Mouse (Mus musculus) adrenal gland, postnatal 10 days (tissue): Measurements from ENCODE around the gene Cyyr1. TPM values are rescaled to one million over a fixed set of nuclear protein-coding genes. Genes with fewer than 3 reads are reported as not detected.
"Not testable (repeated sequence)": the region's sequence is repeated elsewhere in the genome, so short reads cannot be mapped to it uniquely, and the experiment has no call there.

ENCODE experiments used
- DNase-seq: peaks from one replicate; pipeline ENCODE4 v3.0.0; 2021; ENCODE audit warnings: mixed read lengths
- long read RNA-seq, 2 experiments: library from polyadenylated mRNA; stranded (forward); transcript quantifications; one replicate each; pipeline ENCODE4 v2.0.0; 2021
- total RNA-seq, 2 experiments: library from RNA; stranded (reverse); gene quantifications; 2 replicates each; pipeline ENCODE4 v1.2.3; 2021

Gene Cyyr1
- 10 to 100 TPM; 20.9 to 24.8 TPM for total RNA-seq
- long read RNA-seq, experiment 1, partial matches to known transcripts, result 0 of 3 reads
- long read RNA-seq, experiment 1, other reads (novel, unspliced or antisense), result 3 of 3 reads
- long read RNA-seq, experiment 2, full-length matches to known transcripts, result 2 of 3 reads
- long read RNA-seq, experiment 2, partial matches to known transcripts, result 0 of 3 reads
- long read RNA-seq, experiment 2, other reads (novel, unspliced or antisense), result 1 of 3 reads

- DNase-seq, result not testable (repeated sequence)
Observed at GRCm38 (mm10) chr16:85553297-85553696, at the start of gene Cyyr1. Gene Cyyr1, minus strand, starts transcription at chr16:85553397.

GRCm38 (mm10) chr16:85588844-85589243 is 35.6 kb upstream of the Cyyr1 start:
- no peak for DNase-seq

- DNase-seq, result no peak
Observed at GRCm38 (mm10) chr16:85587573-85588226, 34.5 kb upstream of the Cyyr1 start.

- DNase-seq, result no peak
Observed at GRCm38 (mm10) chr16:85566474-85566873, 13.3 kb upstream of the Cyyr1 start.

GRCm38 (mm10) chr16:85553838-85554237 is 641 bp upstream of the Cyyr1 start:
- no peak for DNase-seq

- DNase-seq, result not testable (repeated sequence)
Observed at GRCm38 (mm10) chr16:85551976-85552375, 1.2 kb downstream of the Cyyr1 start.

- DNase-seq, result peak; percentile 43
Observed at GRCm38 (mm10) chr16:85549971-85550567, 3.1 kb downstream of the Cyyr1 start.

- DNase-seq, result no peak
Observed at GRCm38 (mm10) chr16:85546519-85546918, 6.7 kb downstream of the Cyyr1 start.

GRCm38 (mm10) chr16:85541676-85542273 is 11.4 kb downstream of the Cyyr1 start:
- no peak for DNase-seq

- no peak for DNase-seq
Observed at GRCm38 (mm10) chr16:85541023-85541422, 12.2 kb downstream of the Cyyr1 start.

- no peak for DNase-seq
Observed at GRCm38 (mm10) chr16:85538367-85538766, 14.8 kb downstream of the Cyyr1 start.

GRCm38 (mm10) chr16:85536075-85536474 is 17.1 kb downstream of the Cyyr1 start:
- no peak for DNase-seq

GRCm38 (mm10) chr16:85527743-85528620 is 25.2 kb downstream of the Cyyr1 start:
- DNase-seq, result peak; percentile 28

- DNase-seq, result no peak
Observed at GRCm38 (mm10) chr16:85524589-85524988, 28.6 kb downstream of the Cyyr1 start.

GRCm38 (mm10) chr16:85507264-85507663 is 45.9 kb downstream of the Cyyr1 start:
- DNase-seq, result no peak

GRCm38 (mm10) chr16:85505108-85505507 is 48.1 kb downstream of the Cyyr1 start:
- DNase-seq, result no peak

- DNase-seq, result no peak
Observed at GRCm38 (mm10) chr16:85503416-85503815, 49.8 kb downstream of the Cyyr1 start.

- DNase-seq, result no peak
Observed at GRCm38 (mm10) chr16:85495837-85496236, 57.4 kb downstream of the Cyyr1 start.

GRCm38 (mm10) chr16:85488105-85488607 is 65.0 kb downstream of the Cyyr1 start:
- peak; percentile 15 for DNase-seq

GRCm38 (mm10) chr16:85487266-85487665 is 65.9 kb downstream of the Cyyr1 start:
- DNase-seq, result no peak

- DNase-seq, result no peak
Observed at GRCm38 (mm10) chr16:85484557-85484956, 68.6 kb downstream of the Cyyr1 start.

- DNase-seq, result no peak
Observed at GRCm38 (mm10) chr16:85474552-85475071, 78.6 kb downstream of the Cyyr1 start.
